Mouse (Mus musculus): ENCODE results near the gene Rrp1. TPM values are rescaled to one million over a fixed set of nuclear protein-coding genes. Genes with fewer than 3 reads are reported as not detected.

The Rrp1 gene
- total and polyA plus RNA-seq, 3 experiments: 273 to 417 TPM; not detected in 1

DNA sequence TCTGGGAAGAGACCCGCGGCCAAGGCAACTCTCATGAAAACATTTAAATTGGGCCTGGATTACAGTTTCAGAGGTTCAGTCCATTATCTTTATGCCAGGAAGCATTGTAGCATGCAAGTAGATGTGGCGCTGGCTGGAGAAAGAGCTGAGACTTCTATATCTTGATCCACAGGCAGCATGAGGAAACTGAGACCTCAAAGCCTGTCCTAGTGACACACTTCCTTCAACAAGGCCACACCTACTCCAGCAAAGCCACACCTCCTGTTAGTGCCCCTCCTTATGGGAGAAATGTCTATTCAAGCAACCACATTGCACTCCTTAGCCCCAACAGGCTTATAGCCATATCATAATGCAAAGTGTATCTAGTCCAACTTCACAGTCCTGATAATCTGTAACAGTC lies 9.8 kb upstream of the Rrp1 start (continued):
- no peak for TF ChIP-seq RCOR1 (IDR thresholded peaks at IDR 0.05; ENCODE audit: low read depth, low read length)
- TF ChIP-seq JUND (IDR thresholded peaks at IDR 0.05; ENCODE audit: low read depth, low read length): no peak
- peak; percentile 47; the same call in 1 of the 2 replicates for TF ChIP-seq SIN3A (IDR thresholded peaks at IDR 0.05; ENCODE audit: low read length)
- peak; percentile 74 for TF ChIP-seq MAX (IDR thresholded peaks at IDR 0.05; ENCODE audit: low read length)
- TF ChIP-seq E2F4 (IDR thresholded peaks at IDR 0.05; ENCODE audit: borderline replicate concordance, low read depth, low read length): no peak
- no peak for TF ChIP-seq MAZ (IDR thresholded peaks at IDR 0.05; ENCODE audit: low read depth, low read length)
- no peak for TF ChIP-seq MAFK (IDR thresholded peaks at IDR 0.05; ENCODE audit: borderline replicate concordance, low read depth, low read length)
- TF ChIP-seq ZMIZ1 (IDR thresholded peaks at IDR 0.05; ENCODE audit: low read depth, low read length): peak; percentile 67

DNA sequence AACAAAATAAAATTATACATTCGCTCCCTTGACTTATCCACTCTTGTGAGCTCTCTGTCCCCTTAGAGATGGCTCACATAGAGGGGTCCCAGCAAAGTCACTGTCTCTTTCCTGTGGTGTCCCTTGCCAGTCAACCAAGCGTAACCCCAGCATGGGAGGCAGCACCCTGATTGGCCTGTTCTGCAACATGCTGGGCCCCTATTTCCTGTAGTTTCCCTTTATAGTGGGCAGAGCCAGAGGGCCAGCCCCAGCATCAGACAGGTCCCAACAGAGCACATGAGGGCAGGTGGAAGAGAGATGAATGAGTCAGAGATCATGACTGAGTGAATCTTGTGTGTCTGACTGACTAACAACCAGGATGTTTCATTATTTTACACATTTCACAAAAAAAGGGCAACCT lies 8.1 kb upstream of the Rrp1 start:
- H3K36me3 ChIP-seq (ENCODE audit: control insufficient read depth in 1 of 2, insufficient read depth in 2 of 2, low read length in 2 of 2): peaks cover 0 to 3% of the 10 kb centered on the region in 2 experiments; a peak in 1 of 4 replicates
- 0 out of 4 replicates have a peak, but pooled peaks cover 0 to 1% of the 10 kb centered on the region in 2 experiments for H3K27me3 ChIP-seq (ENCODE audit: control insufficient read depth in 1 of 2, insufficient read depth in 2 of 2, low read length in 2 of 2)
- peaks cover 2% of the 10 kb centered on the region for H3K79me2 ChIP-seq (ENCODE audit: control insufficient read depth, insufficient read depth, low read length, poor library complexity)
- no peak for DNase-seq (ENCODE audit: low read depth, low spot score)
- H3K4me1 ChIP-seq (ENCODE audit: control insufficient read depth in 1 of 2, insufficient read depth in 2 of 2, low read length in 2 of 2): peaks cover 0 to 4% of the 10 kb centered on the region in 2 experiments; a peak in 3 of 4 replicates
- TF ChIP-seq ZC3H11A (IDR thresholded peaks at IDR 0.05; ENCODE audit: low read depth, low read length): no peak
- no peak for TF ChIP-seq HCFC1 (IDR thresholded peaks at IDR 0.05; ENCODE audit: low read depth, low read length)
- TF ChIP-seq MEF2A (IDR thresholded peaks at IDR 0.05; ENCODE audit: extremely low read depth, insufficient replicate concordance, low read depth, low read length, poor library complexity, severe bottlenecking): no peak
- no peak for TF ChIP-seq TCF12 (IDR thresholded peaks at IDR 0.05; ENCODE audit: low read depth, low read length)
- TF ChIP-seq KAT2A (conservative IDR thresholded peaks at IDR 0.05; ENCODE audit: low read depth, low read length): no peak
- TF ChIP-seq SIN3A (IDR thresholded peaks at IDR 0.05; ENCODE audit: low read length): no peak
- no peak for TF ChIP-seq POLR2AphosphoS2 (IDR thresholded peaks at IDR 0.05; ENCODE audit: low read length)
- no peak for TF ChIP-seq RCOR1 (IDR thresholded peaks at IDR 0.05; ENCODE audit: low read depth, low read length)
- no peak for TF ChIP-seq MYC (IDR thresholded peaks at IDR 0.05; ENCODE audit: low read depth, low read length)
- TF ChIP-seq ZMIZ1 (IDR thresholded peaks at IDR 0.05; ENCODE audit: low read depth, low read length): no peak
- no peak for TF ChIP-seq POLR2AphosphoS5 (IDR thresholded peaks at IDR 0.05; ENCODE audit: borderline replicate concordance, low read depth, low read length)
- TF ChIP-seq UBTF (IDR thresholded peaks at IDR 0.05; ENCODE audit: borderline replicate concordance, insufficient read depth, low read depth, low read length): no peak
- no peak for TF ChIP-seq GABPA (IDR thresholded peaks at IDR 0.05; ENCODE audit: low read depth, low read length)
- no peak for TF ChIP-seq JUND (IDR thresholded peaks at IDR 0.05; ENCODE audit: low read depth, low read length)
- TF ChIP-seq CTCF (IDR thresholded peaks at IDR 0.05 in 2 of 3, conservative IDR thresholded peaks at IDR 0.05 in 1 of 3; ENCODE audit: control insufficient read depth in 1 of 3, insufficient read depth in 1 of 3, low read depth in 2 of 3, low read length in 3 of 3, poor library complexity in 1 of 3, severe bottlenecking in 1 of 3): no peak
- TF ChIP-seq CHD2 (IDR thresholded peaks at IDR 0.05; ENCODE audit: low read length): no peak
- no peaks in the 10 kb centered on the region for H3K9me3 ChIP-seq (replicated peaks; ENCODE audit: insufficient read depth, low read length)
- no peak overlapping the region for H3K4me3 ChIP-seq (ENCODE audit: control insufficient read depth in 1 of 2, insufficient read depth in 1 of 2, low read depth in 2 of 2, low read length in 2 of 2)
- H3K9ac ChIP-seq (ENCODE audit: control insufficient read depth, low read depth, low read length, poor library complexity, severe bottlenecking): no peak overlapping the region
- no peak overlapping the region for H3K27ac ChIP-seq (ENCODE audit: control insufficient read depth, low read depth, low read length)
